Mouse (Mus musculus): ENCODE results near the gene Cdkal1. TPM values are rescaled to one million over a fixed set of nuclear protein-coding genes. Genes with fewer than 3 reads are reported as not detected.

Gene Cdkal1
- total RNA-seq, 2 experiments from 2014 or later: 17.4 to 17.5 TPM

GRCm38 (mm10) chr13:29202562-29202961 lies 652.9 kb downstream of the Cdkal1 start:
- DNase-seq (ENCODE audit: low spot score in 2 of 2): no peak

- no peak for DNase-seq (ENCODE audit: low spot score in 2 of 2)
Observed at GRCm38 (mm10) chr13:29199679-29200078, 655.8 kb downstream of the Cdkal1 start.

GRCm38 (mm10) chr13:29196798-29197498 lies 658.5 kb downstream of the Cdkal1 start:
- no peak for DNase-seq (ENCODE audit: low spot score in 2 of 2)

GRCm38 (mm10) chr13:29195722-29196121 lies 659.8 kb downstream of the Cdkal1 start:
- DNase-seq (ENCODE audit: low spot score in 2 of 2): no peak

- no peak for DNase-seq (ENCODE audit: low spot score in 2 of 2)
Observed at GRCm38 (mm10) chr13:29194946-29195345, 660.5 kb downstream of the Cdkal1 start.

GRCm38 (mm10) chr13:29192697-29193096 lies 662.8 kb downstream of the Cdkal1 start:
- DNase-seq (ENCODE audit: low spot score in 2 of 2): no peak

GRCm38 (mm10) chr13:29190548-29190947 lies 664.9 kb downstream of the Cdkal1 start:
- no peak for DNase-seq (ENCODE audit: low spot score in 2 of 2)

- DNase-seq (ENCODE audit: low spot score in 2 of 2): no peak
Observed at GRCm38 (mm10) chr13:29186748-29187147, 668.7 kb downstream of the Cdkal1 start.

- no peak for DNase-seq (ENCODE audit: low spot score in 2 of 2)
Observed at GRCm38 (mm10) chr13:29185545-29185944, 669.9 kb downstream of the Cdkal1 start.

- no peak for DNase-seq (ENCODE audit: low spot score in 2 of 2)
Observed at GRCm38 (mm10) chr13:29184545-29184944, 670.9 kb downstream of the Cdkal1 start.

GRCm38 (mm10) chr13:29179861-29180260 lies 675.6 kb downstream of the Cdkal1 start:
- no peak for DNase-seq (ENCODE audit: low spot score in 2 of 2)

- no peak for DNase-seq (ENCODE audit: low spot score in 2 of 2)
Observed at GRCm38 (mm10) chr13:29179260-29179659, 676.2 kb downstream of the Cdkal1 start.

GRCm38 (mm10) chr13:29177889-29178486 lies 677.5 kb downstream of the Cdkal1 start:
- DNase-seq (ENCODE audit: low spot score in 2 of 2): no peak

- DNase-seq (ENCODE audit: low spot score in 2 of 2): no peak
Observed at GRCm38 (mm10) chr13:29169356-29169755, 686.1 kb downstream of the Cdkal1 start.

GRCm38 (mm10) chr13:29164845-29165524 lies 690.5 kb downstream of the Cdkal1 start:
- no peak for DNase-seq (ENCODE audit: low spot score in 2 of 2)

- no peak for DNase-seq (ENCODE audit: low spot score in 2 of 2)
Observed at GRCm38 (mm10) chr13:29162867-29163514, 692.5 kb downstream of the Cdkal1 start.

GRCm38 (mm10) chr13:29162444-29162843 lies 693.0 kb downstream of the Cdkal1 start:
- no peak for DNase-seq (ENCODE audit: low spot score in 2 of 2)

- DNase-seq (ENCODE audit: low spot score in 2 of 2): no peak
Observed at GRCm38 (mm10) chr13:29161436-29161835, 694.0 kb downstream of the Cdkal1 start.

GRCm38 (mm10) chr13:29156703-29157102 lies 698.8 kb downstream of the Cdkal1 start:
- no peak for DNase-seq (ENCODE audit: low spot score in 2 of 2)

GRCm38 (mm10) chr13:29155297-29155696 lies 700.2 kb downstream of the Cdkal1 start:
- DNase-seq (ENCODE audit: low spot score in 2 of 2): no peak

GRCm38 (mm10) chr13:29150120-29150519 lies 705.4 kb downstream of the Cdkal1 start:
- DNase-seq (ENCODE audit: low spot score in 2 of 2): no peak

GRCm38 (mm10) chr13:29149404-29149803 lies 706.1 kb downstream of the Cdkal1 start:
- DNase-seq (ENCODE audit: low spot score in 2 of 2): no peak
